In the genomic region with DNA sequence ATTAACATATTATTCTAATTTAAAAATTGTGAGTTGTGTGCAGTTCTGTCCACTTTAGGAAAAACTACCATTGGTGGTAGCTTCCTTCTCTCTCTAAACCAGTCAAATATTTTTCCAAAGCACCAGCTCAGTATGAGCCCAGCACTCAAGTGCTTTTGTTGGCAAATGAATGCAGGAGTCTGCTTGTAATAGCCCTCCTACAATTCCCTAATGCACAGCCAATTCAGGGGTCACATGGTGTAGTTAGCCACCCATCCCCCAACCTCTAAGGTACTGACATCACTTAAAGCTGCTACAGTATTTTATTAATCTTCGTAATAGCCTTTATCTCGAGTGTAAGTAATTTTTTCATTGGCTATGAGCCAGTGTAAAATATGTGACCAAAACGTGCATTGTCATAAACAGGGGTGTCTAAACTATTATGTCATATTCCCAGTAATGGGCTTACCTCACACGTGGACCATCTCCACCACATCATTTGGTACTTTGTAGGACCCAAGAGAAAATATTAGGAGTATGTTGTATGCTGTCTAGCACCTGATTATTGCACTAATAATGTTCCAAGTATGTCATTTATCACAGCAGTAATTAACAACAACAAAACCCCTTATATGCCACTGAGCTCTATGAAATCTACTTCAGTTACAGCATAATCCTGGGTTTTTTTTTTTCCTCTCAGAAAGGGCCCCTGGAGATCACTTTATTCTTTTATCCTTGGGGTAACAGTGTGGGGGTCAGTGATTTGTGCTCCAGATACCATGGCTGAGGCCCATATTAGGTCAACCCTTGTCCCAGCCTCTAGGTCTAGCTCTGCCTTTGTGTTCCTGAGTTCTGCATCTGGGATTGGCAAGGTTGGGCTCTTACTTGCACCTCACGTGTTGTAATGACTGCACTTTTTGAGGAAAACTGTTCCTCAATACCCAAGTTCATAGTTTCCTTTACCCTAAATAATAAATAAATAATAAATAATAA, we compare ENCODE assay signal across 16 mouse cellular contexts.
A peak's percentile ranks its signal among the peaks of the same experiment; 100 is the strongest.
DNase-seq lines count a peak whose midpoint lies in the region; ATAC-seq lines count a peak whose summit lies in the region.
"Had no signal": no experiment of that assay in that cellular context is flagged by ENCODE, and none has a peak within 500 bp of the region (broad histone marks: within the 10 kb centered on the region; RNA-seq: fewer than 3 reads in every experiment).

No protein-coding gene starts in this region.

- H3K4me1 ChIP-seq in neural tube, embryonic 11.5 days (ENCODE audit: control insufficient read depth, insufficient read depth, low read length), result no peaks in the 10 kb centered on the region
- no peaks in the 10 kb centered on the region; the same call in 1 of the 2 replicates for H3K4me1 ChIP-seq in limb, embryonic 15.5 days
- no peaks in the 10 kb centered on the region for H3K4me1 ChIP-seq in neural tube, embryonic 15.5 days
- H3K4me1 ChIP-seq: liver, embryonic 12.5 days had no signal

- peak; percentile 47 to 52 for DNase-seq in cerebellum, postnatal 10 days
- no peak for DNase-seq in neural tube, embryonic 11.5 days (ENCODE audit: low spot score)
- no peak for DNase-seq in neural tube, embryonic 10.5 days (ENCODE audit: extremely low spot score, low spot score)
- no peak for DNase-seq in thymus, postnatal 4 days
- DNase-seq in thymus, postnatal 0 days (ENCODE audit: low spot score), result no peak
- DNase-seq: adrenal gland, adult 8-10 months; cerebellum, adult 11 months; kidney, postnatal 10 days; lung, postnatal 36 days; thymus, adult 18-20 months had no signal

- H3K36me3 ChIP-seq in neural tube, embryonic 11.5 days (ENCODE audit: control insufficient read depth, insufficient read depth, low read length), result no peaks in the 10 kb centered on the region
- H3K36me3 ChIP-seq in limb, embryonic 15.5 days, result no peaks in the 10 kb centered on the region
- H3K36me3 ChIP-seq in neural tube, embryonic 15.5 days, result no peaks in the 10 kb centered on the region
- H3K36me3 ChIP-seq: embryonic facial prominence, embryonic 12.5 days; liver, embryonic 12.5 days had no signal

- no peaks in the 10 kb centered on the region for H3K27me3 ChIP-seq in neural tube, embryonic 11.5 days (ENCODE audit: control insufficient read depth, insufficient read depth, low read length)
- H3K27me3 ChIP-seq in limb, embryonic 15.5 days, result no peaks in the 10 kb centered on the region
- H3K27me3 ChIP-seq in neural tube, embryonic 15.5 days (replicated peaks), result no peaks in the 10 kb centered on the region
- H3K27me3 ChIP-seq: embryonic facial prominence, embryonic 12.5 days; liver, embryonic 12.5 days; Patski had no signal

- H3K27ac ChIP-seq in neural tube, embryonic 11.5 days (ENCODE audit: low read depth, low read length), result no peak overlapping the region
- H3K27ac ChIP-seq in limb, embryonic 15.5 days, result no peak overlapping the region
- H3K27ac ChIP-seq in neural tube, embryonic 15.5 days (replicated peaks), result no peak overlapping the region
- H3K27ac ChIP-seq: embryonic facial prominence, embryonic 12.5 days; liver, embryonic 12.5 days had no signal

- no peak for ATAC-seq in cerebellum, adult (ENCODE audit: insufficient number of reproducible peaks, low FRiP score, low TSS enrichment)
- peak; percentile 77 for ATAC-seq in neural tube, embryonic 11.5 days (ENCODE audit: insufficient read depth, low FRiP score, low TSS enrichment)
- 0 out of 2 replicates have a peak, but pooled peaks have one; percentile 40 for ATAC-seq in limb, embryonic 15.5 days (ENCODE audit: insufficient number of reproducible peaks, low FRiP score, low TSS enrichment, low read depth)
- ATAC-seq in neural tube, embryonic 15.5 days (ENCODE audit: low FRiP score), result peak; percentile 87
- ATAC-seq: liver, embryonic 12.5 days; Patski had no signal

- H3K4me3 ChIP-seq in neural tube, embryonic 11.5 days (ENCODE audit: low read depth, low read length), result no peak overlapping the region
- H3K4me3 ChIP-seq in limb, embryonic 15.5 days, result no peak overlapping the region
- H3K4me3 ChIP-seq in neural tube, embryonic 15.5 days (replicated peaks), result no peak overlapping the region
- H3K4me3 ChIP-seq: embryonic facial prominence, embryonic 12.5 days; liver, embryonic 12.5 days had no signal

- 71% methylated on average over 5 of the region's 5 CpGs for WGBS in neural tube, embryonic 11.5 days
- WGBS in limb, embryonic 15.5 days, result 36% methylated on average over 5 of the region's 5 CpGs
- 39% methylated on average over 5 of the region's 5 CpGs for WGBS in neural tube, embryonic 15.5 days

- no peak overlapping the region for H3K4me2 ChIP-seq in neural tube, embryonic 11.5 days (ENCODE audit: low read depth)
- no peak overlapping the region for H3K4me2 ChIP-seq in limb, embryonic 15.5 days
- H3K4me2 ChIP-seq in neural tube, embryonic 15.5 days, result no peak overlapping the region
- H3K4me2 ChIP-seq: embryonic facial prominence, embryonic 12.5 days; liver, embryonic 12.5 days had no signal

- no peaks in the 10 kb centered on the region for H3K9me3 ChIP-seq in neural tube, embryonic 11.5 days (ENCODE audit: control insufficient read depth, low read length)
- no peaks in the 10 kb centered on the region for H3K9me3 ChIP-seq in limb, embryonic 15.5 days
- no peaks in the 10 kb centered on the region for H3K9me3 ChIP-seq in neural tube, embryonic 15.5 days (replicated peaks)
- H3K9me3 ChIP-seq: embryonic facial prominence, embryonic 12.5 days; liver, embryonic 12.5 days had no signal

- H3K9ac ChIP-seq in neural tube, embryonic 11.5 days (ENCODE audit: low read length), result no peak overlapping the region
- no peak overlapping the region for H3K9ac ChIP-seq in limb, embryonic 15.5 days
- H3K9ac ChIP-seq in neural tube, embryonic 15.5 days (replicated peaks), result no peak overlapping the region
- H3K9ac ChIP-seq: embryonic facial prominence, embryonic 12.5 days; liver, embryonic 12.5 days had no signal

Comparison
In these comparisons a context has a peak if more than half of its experiments do, and no peak if none do; other contexts are left out.
1. DNase-seq: peak in cerebellum, postnatal 10 days (2 of 2); none in neural tube, embryonic 11.5 days (single experiment), neural tube, embryonic 10.5 days (single experiment), thymus, postnatal 4 days (single experiment) and thymus, postnatal 0 days (single experiment).